Mouse (Mus musculus) embryonic facial prominence, embryonic 11.5 days (tissue): ENCODE results near the gene Gm36028. TPM values are rescaled to one million over a fixed set of nuclear protein-coding genes. Genes with fewer than 3 reads are reported as not detected.

ENCODE experiments used
- ATAC-seq: fragments of 200-750 bp; cut with Nextera tagmentation; replicated peaks from 2 replicates; pipeline ENCODE4 v1.8.0; 2017; ENCODE audit warnings: low read depth; ENCODE audit not compliant: insufficient number of reproducible peaks, low FRiP score, low TSS enrichment
- DNase-seq: peaks from one replicate; pipeline ENCODE4 v3.0.0-alpha.2; 2015; ENCODE audit warnings: low spot score
- H3K27ac ChIP-seq: fragments of 300-500 bp; sonication (generic); replicated peaks from 2 replicates; pipeline ENCODE4 v1.5.1; 2014; ENCODE audit warnings: mild to moderate bottlenecking, low read depth, low read length, control low read depth
- H3K27me3 ChIP-seq: fragments of 300-500 bp; sonication (generic); 2 replicates; pipeline ENCODE4 v1.6.1; 2014; ENCODE audit warnings: mild to moderate bottlenecking, low read length, moderate library complexity, mixed read lengths; ENCODE audit not compliant: control insufficient read depth, insufficient read depth
- H3K36me3 ChIP-seq: fragments of 300-500 bp; sonication (generic); replicated peaks from 2 replicates; pipeline ENCODE4 v1.6.1; 2014; ENCODE audit warnings: low read depth, mild to moderate bottlenecking, low read length, moderate library complexity, mixed read lengths; ENCODE audit not compliant: control insufficient read depth, insufficient read depth
- H3K4me1 ChIP-seq: fragments of 300-500 bp; sonication (generic); 2 replicates; pipeline ENCODE4 v1.6.1; 2014; ENCODE audit warnings: low read length, mixed read lengths; ENCODE audit not compliant: control insufficient read depth, insufficient read depth
- H3K4me2 ChIP-seq: fragments of 300-500 bp; sonication (generic); 2 replicates; pipeline ENCODE4 v1.6.1; 2014; ENCODE audit warnings: low read depth, mild to moderate bottlenecking, control low read depth, low read length, moderate library complexity
- H3K4me3 ChIP-seq: fragments of 300-500 bp; sonication (generic); 2 replicates; pipeline ENCODE4 v1.5.1; 2014; ENCODE audit warnings: low read depth, low read length, control low read depth
- H3K9ac ChIP-seq: fragments of 300-500 bp; sonication (generic); replicated peaks from 2 replicates; pipeline ENCODE4 v1.6.1; 2014; ENCODE audit warnings: mild to moderate bottlenecking, control low read depth, low read length
- H3K9me3 ChIP-seq: fragments of 300-500 bp; sonication (generic); replicated peaks from 2 replicates; pipeline ENCODE4 v1.6.1; 2016; ENCODE audit warnings: mild to moderate bottlenecking, low read length, inconsistent platforms, mixed read lengths; ENCODE audit not compliant: control insufficient read depth
- WGBS: fragments of 180-500 bp; shearing (Covaris S2); extraction: QIAGEN DNeasy Blood & Tissue Kit; methylation state at CpG from one replicate; pipeline ENCODE4 v1.1.7; 2014; 5-methylcytosine and 5-hydroxymethylcytosine counted together
- polyA plus RNA-seq: library from polyadenylated mRNA; unstranded; fragments of >200 nt; fragmentation: Nextera tagmentation; extraction: Ambion mirVana; gene quantifications from 2 replicates; pipeline ENCODE4 v1.2.1, GENCODE M21; 2014

Gene Gm36028
- polyA plus RNA-seq, 1 experiment from 2014 or later = 0.32 TPM

- ATAC-seq (no peak), DNase-seq (no peak)
- H3K9ac ChIP-seq = no peak overlapping the region
- 73% methylated on average over 3 of the region's 3 CpGs for WGBS
- no peaks in the 10 kb centered on the region for H3K4me1 ChIP-seq
- H3K4me2 ChIP-seq = no peak overlapping the region
- H3K27me3 ChIP-seq = no peaks in the 10 kb centered on the region
- H3K9me3 ChIP-seq = peaks cover 4% of the 10 kb centered on the region; the same call in 1 of the 2 replicates
- H3K4me3 ChIP-seq = no peak overlapping the region
- no peaks in the 10 kb centered on the region; the same call in 1 of the 2 replicates for H3K36me3 ChIP-seq
- no peak overlapping the region; the same call in 1 of the 2 replicates for H3K27ac ChIP-seq
These were observed 55.0 kb downstream of the Gm36028 start for GRCm38 (mm10) chr16:37805746-37806495.

- ATAC-seq (no peak), DNase-seq (no peak)
- H3K27me3 ChIP-seq = no peaks in the 10 kb centered on the region
- no peak overlapping the region for H3K27ac ChIP-seq
- no peaks in the 10 kb centered on the region for H3K4me1 ChIP-seq
- WGBS = 95% methylated on average over 9 of the region's 9 CpGs
- peaks cover 4% of the 10 kb centered on the region; the same call in 1 of the 2 replicates for H3K9me3 ChIP-seq
- H3K36me3 ChIP-seq = no peaks in the 10 kb centered on the region; the same call in 1 of the 2 replicates
- H3K4me2 ChIP-seq = no peak overlapping the region
- no peak overlapping the region for H3K9ac ChIP-seq
- H3K4me3 ChIP-seq = no peak overlapping the region
These were observed 57.5 kb downstream of the Gm36028 start for GRCm38 (mm10) chr16:37803387-37803950.

- no peak for ATAC-seq
- Histone ChIP-seq H3K9ac (no peak overlapping the region), H3K4me3 (no peak overlapping the region), H3K4me1 (no peaks in the 10 kb centered on the region), H3K4me2 (no peak overlapping the region), H3K36me3 (no peaks in the 10 kb centered on the region; the same call in 1 of the 2 replicates), H3K27me3 (no peaks in the 10 kb centered on the region), H3K9me3 (peaks cover 4% of the 10 kb centered on the region; the same call in 1 of the 2 replicates), H3K27ac (no peak overlapping the region)
- 55% methylated on average over 4 of the region's 4 CpGs for WGBS
- DNase-seq = peak; percentile 55
These were observed 58.2 kb downstream of the Gm36028 start for GRCm38 (mm10) chr16:37802686-37803295.

- Histone ChIP-seq H3K4me1 (no peaks in the 10 kb centered on the region), H3K27me3 (no peaks in the 10 kb centered on the region), H3K4me3 (no peak overlapping the region), H3K4me2 (no peak overlapping the region), H3K27ac (no peak overlapping the region), H3K9me3 (peaks cover 4% of the 10 kb centered on the region; the same call in 1 of the 2 replicates), H3K9ac (no peak overlapping the region), H3K36me3 (no peaks in the 10 kb centered on the region; the same call in 1 of the 2 replicates)
- ATAC-seq (no peak), DNase-seq (no peak)
- WGBS = 78% methylated on average over 2 of the region's 2 CpGs
These were observed 59.8 kb downstream of the Gm36028 start for GRCm38 (mm10) chr16:37801097-37801496.

Other genes starting within 250 kb of the Gm36028 start
- 56.3 and 59.0 TPM in 2 replicates for gene Ndufb4, start 206.7 kb downstream of the Gm36028 start, polyA plus RNA-seq
- 350 and 367 TPM in 2 replicates for gene Fstl1, start 84.3 kb downstream of the Gm36028 start, polyA plus RNA-seq
- 61.8 and 62.9 TPM in 2 replicates for gene Lrrc58, start 7.2 kb upstream of the Gm36028 start, polyA plus RNA-seq
- 1.5 and 1.7 TPM in 2 replicates for gene Gpr156, start 55.4 kb upstream of the Gm36028 start, polyA plus RNA-seq
- 80.3 and 81.9 TPM in 2 replicates for gene Gsk3b, start 227.9 kb upstream of the Gm36028 start, polyA plus RNA-seq